Mouse (Mus musculus) MEL (cell line): ENCODE measurements around the gene Saa3. TPM values are rescaled to one million over a fixed set of nuclear protein-coding genes. Genes with fewer than 3 reads are reported as not detected.

Source experiments
- DNase-seq: peaks from one replicate; pipeline ENCODE4 v3.0.0; 2011; ENCODE audit warnings: low read depth, low spot score
- H3K27ac ChIP-seq: 2 replicates; pipeline ENCODE4 v1.5.1; 2012; ENCODE audit warnings: low read depth, mild to moderate bottlenecking, control low read depth, low read length, moderate library complexity; ENCODE audit not compliant: control insufficient read depth
- H3K27me3 ChIP-seq, 2 experiments: fragments of 150-350 bp in 1 of 2; sonication (generic) in 1 of 2; 2 replicates each; pipeline ENCODE4 v1.6.1; 2012; ENCODE audit warnings: low read length in 2 of 2, mild to moderate bottlenecking in 2 of 2, improper control_type of control experiment in 1 of 2, moderate library complexity in 1 of 2; ENCODE audit not compliant: insufficient read depth in 2 of 2, control insufficient read depth in 1 of 2
- H3K36me3 ChIP-seq, 2 experiments: 2 replicates each; pipeline ENCODE4 v1.6.1; 2012 to 2014; ENCODE audit warnings: low read length in 2 of 2, improper control_type of control experiment in 1 of 2, inconsistent platforms in 1 of 2, mild to moderate bottlenecking in 1 of 2; ENCODE audit not compliant: insufficient read depth in 2 of 2, control insufficient read depth in 1 of 2
- H3K4me1 ChIP-seq, 2 experiments: fragments of 150-350 bp in 1 of 2; sonication (generic) in 1 of 2; 2 replicates each; pipeline ENCODE4 v1.6.1; 2012; ENCODE audit warnings: low read length in 2 of 2, improper control_type of control experiment in 1 of 2, mild to moderate bottlenecking in 1 of 2; ENCODE audit not compliant: insufficient read depth in 2 of 2, control insufficient read depth in 1 of 2
- H3K4me3 ChIP-seq, 2 experiments: fragments of 150-350 bp in 1 of 2; sonication (generic) in 1 of 2; 2 replicates each; pipeline ENCODE4 v1.5.1; 2012; ENCODE audit warnings: low read depth in 2 of 2, low read length in 2 of 2, mild to moderate bottlenecking in 2 of 2, moderate library complexity in 2 of 2, control low read depth in 1 of 2, improper control_type of control experiment in 1 of 2; ENCODE audit not compliant: control insufficient read depth in 1 of 2, insufficient read depth in 1 of 2
- H3K79me2 ChIP-seq: 2 replicates; pipeline ENCODE4 v1.6.1; 2012; ENCODE audit warnings: mild to moderate bottlenecking, low read length, moderate library complexity; ENCODE audit not compliant: control insufficient read depth, poor library complexity, insufficient read depth
- H3K9ac ChIP-seq: 2 replicates; pipeline ENCODE4 v1.6.1; 2012; ENCODE audit warnings: low read depth, mild to moderate bottlenecking, control low read depth, low read length, moderate library complexity; ENCODE audit not compliant: control insufficient read depth, poor library complexity, severe bottlenecking
- H3K9me3 ChIP-seq: fragments of 150-350 bp; sonication (generic); replicated peaks from 2 replicates; pipeline ENCODE4 v1.6.1; 2012; ENCODE audit warnings: mild to moderate bottlenecking, low read length, improper control_type of control experiment, moderate library complexity; ENCODE audit not compliant: insufficient read depth
- BHLHE40 ChIP-seq: IDR thresholded peaks from 2 replicates; pipeline ENCODE4 v1.6.1; 2012; ENCODE audit warnings: low read depth, mild to moderate bottlenecking, inconsistent platforms, low read length, improper control_type of control experiment, borderline replicate concordance
- CHD1 ChIP-seq: IDR thresholded peaks from 2 replicates; pipeline ENCODE4 v1.6.1; 2012; ENCODE audit warnings: low read depth, mild to moderate bottlenecking, inconsistent platforms, low read length, improper control_type of control experiment
- CTCF ChIP-seq, 3 experiments: IDR thresholded peaks in 2 of 3; conservative IDR thresholded peaks in 1 of 3; 2 replicates each; pipeline ENCODE4 v1.5.1; 2011 to 2012; ENCODE audit warnings: low read length in 3 of 3, low read depth in 2 of 3, mild to moderate bottlenecking in 2 of 3, improper control_type of control experiment in 1 of 3, inconsistent platforms in 1 of 3, mixed read lengths in 1 of 3, moderate library complexity in 1 of 3; ENCODE audit not compliant: control insufficient read depth in 1 of 3, insufficient read depth in 1 of 3, poor library complexity in 1 of 3, severe bottlenecking in 1 of 3
- ELF1 ChIP-seq: IDR thresholded peaks from 2 replicates; pipeline ENCODE4 v1.6.1; 2014; ENCODE audit warnings: low read depth, mild to moderate bottlenecking, inconsistent platforms, low read length, improper control_type of control experiment, moderate library complexity
- EP300 ChIP-seq, 2 experiments: IDR thresholded peaks; 2 replicates each; pipeline ENCODE4 v1.6.1; 2011; ENCODE audit warnings: improper control_type of control experiment in 2 of 2, low read length in 2 of 2, low read depth in 1 of 2, mild to moderate bottlenecking in 1 of 2
- GABPA ChIP-seq: IDR thresholded peaks from 2 replicates; pipeline ENCODE4 v1.6.1; 2012; ENCODE audit warnings: low read depth, mild to moderate bottlenecking, inconsistent platforms, low read length, improper control_type of control experiment, moderate library complexity
- MAX ChIP-seq: IDR thresholded peaks from 2 replicates; pipeline ENCODE4 v1.6.1; 2011; ENCODE audit warnings: low read length, improper control_type of control experiment
- MAZ ChIP-seq: IDR thresholded peaks from 2 replicates; pipeline ENCODE4 v1.6.1; 2012; ENCODE audit warnings: low read depth, mild to moderate bottlenecking, inconsistent platforms, low read length, improper control_type of control experiment
- MEF2A ChIP-seq: IDR thresholded peaks from 2 replicates; pipeline ENCODE4 v1.6.1; 2014; ENCODE audit warnings: low read depth, mild to moderate bottlenecking, inconsistent platforms, low read length, improper control_type of control experiment; ENCODE audit not compliant: poor library complexity, insufficient replicate concordance, severe bottlenecking; ENCODE audit errors: extremely low read depth
- MYB ChIP-seq: IDR thresholded peaks from 2 replicates; pipeline ENCODE4 v1.6.1; 2011; ENCODE audit warnings: mild to moderate bottlenecking, low read depth, low read length, improper control_type of control experiment
- MYC ChIP-seq: IDR thresholded peaks from 2 replicates; pipeline ENCODE4 v1.6.1; 2011; ENCODE audit warnings: low read depth, mild to moderate bottlenecking, low read length, improper control_type of control experiment, moderate library complexity
- NRF1 ChIP-seq: IDR thresholded peaks from 2 replicates; pipeline ENCODE4 v1.6.1; 2014; ENCODE audit warnings: low read depth, mild to moderate bottlenecking, inconsistent platforms, low read length, improper control_type of control experiment, moderate library complexity; ENCODE audit not compliant: poor library complexity, insufficient read depth, severe bottlenecking
- POLR2AphosphoS2 ChIP-seq: IDR thresholded peaks from 2 replicates; pipeline ENCODE4 v1.6.1; 2011; ENCODE audit warnings: low read length, improper control_type of control experiment
- POLR2AphosphoS5 ChIP-seq: IDR thresholded peaks from 2 replicates; pipeline ENCODE4 v1.6.1; 2012; ENCODE audit warnings: low read depth, borderline replicate concordance, mild to moderate bottlenecking, inconsistent platforms, low read length, moderate library complexity, mixed read lengths
- RAD21 ChIP-seq: IDR thresholded peaks from 2 replicates; pipeline ENCODE4 v1.6.1; 2011; ENCODE audit warnings: mild to moderate bottlenecking, low read depth, low read length, improper control_type of control experiment
- RCOR1 ChIP-seq: IDR thresholded peaks from 2 replicates; pipeline ENCODE4 v1.6.1; 2012; ENCODE audit warnings: low read depth, mild to moderate bottlenecking, inconsistent platforms, low read length, improper control_type of control experiment
- TBP ChIP-seq: IDR thresholded peaks from 2 replicates; pipeline ENCODE4 v1.8.0; 2011; ENCODE audit warnings: low read depth, low read length, improper control_type of control experiment
- UBTF ChIP-seq: IDR thresholded peaks from 2 replicates; pipeline ENCODE4 v1.6.1; 2012; ENCODE audit warnings: low read depth, mild to moderate bottlenecking, inconsistent platforms, low read length, improper control_type of control experiment, moderate library complexity, borderline replicate concordance; ENCODE audit not compliant: insufficient read depth
- USF1 ChIP-seq: IDR thresholded peaks from 2 replicates; pipeline ENCODE4 v1.6.1; 2014; ENCODE audit warnings: low read depth, mild to moderate bottlenecking, inconsistent platforms, low read length, improper control_type of control experiment, moderate library complexity
- USF2 ChIP-seq, 2 experiments: IDR thresholded peaks; 2 replicates each; pipeline ENCODE4 v1.6.1; 2011 to 2012; ENCODE audit warnings: improper control_type of control experiment in 2 of 2, low read length in 2 of 2, borderline replicate concordance in 1 of 2, inconsistent platforms in 1 of 2, low read depth in 1 of 2, mild to moderate bottlenecking in 1 of 2; ENCODE audit not compliant: insufficient read depth in 1 of 2
- ZC3H11A ChIP-seq: IDR thresholded peaks from 2 replicates; pipeline ENCODE4 v1.6.1; 2012; ENCODE audit warnings: low read depth, mild to moderate bottlenecking, inconsistent platforms, low read length, improper control_type of control experiment
- ZKSCAN1 ChIP-seq: IDR thresholded peaks from 2 replicates; pipeline ENCODE4 v1.6.1; 2012; ENCODE audit warnings: low read depth, mild to moderate bottlenecking, inconsistent platforms, low read length, improper control_type of control experiment, moderate library complexity
- ZMIZ1 ChIP-seq: IDR thresholded peaks from 2 replicates; pipeline ENCODE4 v1.6.1; 2012; ENCODE audit warnings: low read depth, mild to moderate bottlenecking, inconsistent platforms, low read length, improper control_type of control experiment, moderate library complexity
- polyA plus RNA-seq, 2 experiments: library from polyadenylated mRNA; stranded (reverse) in 1 of 2; unstranded in 1 of 2; fragments of >175 nt in 1 of 2; fragments of >200 nt in 1 of 2; gene quantifications; 2 replicates each; pipeline versions ENCODE4 v1.2.1 to v1.2.4; 2012; ENCODE audit warnings: low replicate concordance in 2 of 2, low read depth in 1 of 2; ENCODE audit not compliant: insufficient read length in 2 of 2, insufficient read depth in 1 of 2, missing spikeins in 1 of 2
- total RNA-seq: library from RNA; depleted of rRNA; stranded (reverse); fragments of 300-350 nt; gene quantifications from 2 replicates; pipeline ENCODE4 v1.2.3, GENCODE M21; 2012

The Saa3 gene
- total and polyA plus RNA-seq, 3 experiments = 1.3 to 1.7 TPM; not detected in 1

- TF ChIP-seq TBP = no peak
- TF ChIP-seq NRF1 = no peak
- no peak for TF ChIP-seq ZC3H11A
- no peak for TF ChIP-seq POLR2AphosphoS5
- no peak for TF ChIP-seq UBTF
- TF ChIP-seq USF1 = peak; percentile 69
- TF ChIP-seq EP300 (IDR thresholded peaks at IDR 0.05; ENCODE audit: low read depth in 1 of 2, low read length in 2 of 2) = peak; percentile 60 to 63; a peak in 2 of 4 replicates
- peak; percentile 79 for TF ChIP-seq BHLHE40
- TF ChIP-seq MYC = no peak
- TF ChIP-seq MAX = no peak
- TF ChIP-seq MYB = no peak
- no peak for TF ChIP-seq GABPA
- TF ChIP-seq ZMIZ1 = no peak
- no peak for TF ChIP-seq USF2 (IDR thresholded peaks at IDR 0.05; ENCODE audit: borderline replicate concordance in 1 of 2, insufficient read depth in 1 of 2, low read depth in 1 of 2, low read length in 2 of 2)
- TF ChIP-seq ZKSCAN1 = no peak
- no peak for TF ChIP-seq POLR2AphosphoS2
- TF ChIP-seq, all 39 proteins: peak for 9
Observed at GRCm38 (mm10) chr7:46675886-46676285, 39.6 kb downstream of the Saa3 start (continued).

DNA sequence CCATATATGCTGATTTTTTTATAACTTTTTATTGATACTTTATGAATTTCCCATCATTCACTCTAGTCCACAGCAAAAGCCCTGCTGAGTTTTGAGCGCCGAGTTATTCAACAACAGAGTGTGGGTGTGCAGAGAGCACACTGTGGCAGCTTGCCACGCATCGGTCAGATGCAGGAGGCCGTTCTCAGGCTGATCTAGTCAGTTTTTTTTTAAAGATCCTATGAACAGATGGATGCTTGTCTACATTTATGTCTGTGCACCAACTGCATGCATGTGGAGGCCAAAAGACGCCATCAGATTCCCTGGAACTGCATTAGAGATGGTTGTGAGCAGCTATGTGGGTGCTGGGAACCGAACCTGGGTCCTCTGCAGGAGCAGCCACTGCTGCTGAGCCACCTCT lies 40.4 kb downstream of the Saa3 start:
- H3K9me3 ChIP-seq = no peaks in the 10 kb centered on the region
- H3K27ac ChIP-seq = peak overlapping the region; percentile 69; the same call in 1 of the 2 replicates
- TF ChIP-seq TBP = no peak
- no peak for TF ChIP-seq MEF2A
- TF ChIP-seq MYC = no peak
- TF ChIP-seq CTCF (IDR thresholded peaks at IDR 0.05 in 2 of 3, conservative IDR thresholded peaks at IDR 0.05 in 1 of 3; ENCODE audit: control insufficient read depth in 1 of 3, insufficient read depth in 1 of 3, low read depth in 2 of 3, low read length in 3 of 3, poor library complexity in 1 of 3, severe bottlenecking in 1 of 3) = no peak
- no peak for TF ChIP-seq ELF1
- no peak for TF ChIP-seq MAX
- no peak for TF ChIP-seq CHD1
- TF ChIP-seq RCOR1 = no peak
- no peak for TF ChIP-seq RAD21
- no peak for TF ChIP-seq MAZ
- H3K4me3 ChIP-seq = no peak overlapping the region
- no peak overlapping the region for H3K9ac ChIP-seq
- DNase-seq = no peak
- peaks cover 0 to 14% of the 10 kb centered on the region in 2 experiments; a peak in 2 of 4 replicates for H3K36me3 ChIP-seq
- no peaks in the 10 kb centered on the region for H3K79me2 ChIP-seq
- H3K27me3 ChIP-seq = no peaks in the 10 kb centered on the region
- peaks cover 13 to 30% of the 10 kb centered on the region in 2 experiments for H3K4me1 ChIP-seq
